Mouse (Mus musculus) urinary bladder, postnatal 14 days (tissue): ENCODE results near the gene Fut4.

Experiments
- DNase-seq: peaks from one replicate; pipeline ENCODE4 v3.0.0; 2021; ENCODE audit warnings: low spot score

Gene Fut4

DNA sequence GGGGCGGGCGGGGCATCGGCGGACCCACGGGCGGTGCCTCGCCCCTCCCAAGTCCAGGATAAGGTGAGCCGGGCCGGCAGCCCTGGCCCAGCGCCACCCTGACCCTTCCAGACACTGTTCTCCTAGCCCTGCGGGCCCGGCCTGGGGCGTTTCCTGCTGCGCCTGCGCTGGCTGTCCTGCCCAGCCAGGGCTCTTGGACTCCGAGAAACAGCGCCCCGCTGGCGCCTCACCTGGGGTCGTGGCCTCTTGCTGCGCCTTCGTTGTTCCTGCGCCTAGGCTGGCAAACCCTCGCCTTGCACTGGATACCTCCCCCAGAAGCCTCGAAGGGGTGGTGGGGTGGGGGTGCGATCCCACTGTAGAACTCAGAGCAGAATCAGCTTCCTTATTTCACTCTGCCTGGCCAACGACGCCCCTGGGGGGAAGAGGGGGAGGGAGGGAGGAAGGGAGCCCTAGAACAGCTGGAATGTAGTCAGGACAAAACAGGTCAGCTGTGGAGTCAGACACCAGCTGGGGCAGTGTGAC, at the start of gene Fut4:
Gene Fut4, minus strand, starts transcription at position 393 of the 522 bp plus-strand sequence.
- DNase-seq = peak; percentile 75

DNA sequence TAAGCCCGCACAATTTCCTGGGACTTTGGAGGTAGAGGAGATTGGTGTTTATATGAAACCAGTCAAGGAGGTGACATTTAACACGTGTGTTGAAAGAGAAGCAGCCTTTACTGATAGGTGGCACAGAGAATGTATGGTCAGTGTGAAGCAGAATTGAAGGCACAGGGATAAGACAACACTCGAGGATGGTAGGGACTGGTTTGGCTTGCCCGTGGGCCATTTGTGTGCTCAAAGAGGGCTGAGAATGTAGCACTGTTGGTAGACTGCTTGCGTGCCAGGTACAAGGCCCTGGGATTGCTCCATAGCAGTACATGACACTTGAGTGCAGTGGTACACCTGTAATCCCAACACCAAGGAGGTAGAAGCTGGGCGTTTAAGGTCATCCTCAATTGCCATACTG, 35.2 kb upstream of the Fut4 start:
- DNase-seq = no peak

DNA sequence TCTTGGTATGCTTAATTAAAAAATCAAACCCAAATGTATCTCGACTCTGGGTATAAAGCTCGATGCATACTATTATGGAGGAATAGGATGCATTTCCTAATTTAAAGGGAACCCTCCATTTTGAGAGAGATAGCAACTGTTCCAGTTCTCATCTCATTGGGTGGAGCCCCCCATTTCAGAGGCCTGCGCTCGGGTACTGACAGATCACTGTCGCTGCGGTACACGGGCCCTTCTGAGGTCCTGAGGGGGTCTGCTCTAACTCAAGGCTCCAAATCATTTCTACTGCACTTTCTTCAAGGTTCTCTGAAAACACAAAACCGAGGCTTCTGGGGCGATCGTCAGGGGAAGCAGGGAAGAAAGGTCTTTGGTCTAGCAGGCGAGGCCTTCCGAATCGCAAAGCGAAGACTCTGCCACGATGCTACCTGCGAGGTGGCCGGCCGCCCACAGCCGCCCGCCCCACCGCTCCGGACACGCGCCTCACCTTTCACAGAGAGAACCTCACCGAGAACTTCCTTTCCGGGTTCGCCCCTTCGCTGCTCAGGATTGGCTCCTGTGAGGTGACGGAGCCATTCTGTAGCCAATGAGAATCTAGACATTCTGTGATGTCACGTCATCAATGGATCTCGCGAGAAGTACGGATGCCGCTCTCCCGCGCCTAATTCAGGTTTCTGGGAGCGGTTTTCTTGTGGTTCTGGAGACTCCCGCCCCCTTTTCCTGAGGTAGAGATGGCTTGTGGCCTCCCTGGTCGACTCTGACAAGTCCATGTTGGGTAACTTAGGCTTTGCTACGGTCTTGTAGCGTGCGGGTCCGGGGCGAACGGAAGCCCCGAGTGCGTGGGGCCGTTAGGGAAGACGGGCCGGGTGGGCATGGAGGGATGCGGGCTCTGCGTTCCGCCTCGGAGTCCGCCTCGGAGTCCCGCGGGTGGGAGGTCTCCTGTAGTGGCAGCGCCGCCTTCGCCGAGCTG, 32.1 kb upstream of the Fut4 start, which contains the start of the genes Mre11a and Ankrd49:
Gene Mre11a, plus strand, starts transcription at position 616 of the 964 bp plus-strand sequence.
Gene Ankrd49, minus strand, starts transcription at position 818 of the 964 bp plus-strand sequence.
- peak; percentile 93 for DNase-seq

DNA sequence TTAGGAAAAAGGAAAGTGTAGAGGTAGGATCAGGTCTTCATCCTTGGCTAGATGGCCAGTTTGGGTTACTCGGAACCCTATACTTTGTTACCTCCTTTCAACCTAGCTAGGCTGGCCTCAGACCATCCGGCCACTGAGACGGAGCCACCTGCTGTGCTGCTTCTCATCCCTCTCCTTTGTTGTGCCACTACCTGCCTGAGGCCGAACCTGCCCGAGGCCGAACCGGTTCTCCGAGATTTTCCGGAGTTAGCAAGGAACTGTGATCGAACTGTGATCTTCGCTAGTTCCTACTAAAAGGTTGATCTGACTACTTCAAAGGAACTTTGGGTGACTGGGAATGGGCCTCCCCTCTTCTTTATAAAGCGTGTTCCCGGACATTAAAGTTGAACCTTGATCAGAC, 26.1 kb upstream of the Fut4 start:
- DNase-seq = peak; percentile 65

DNA sequence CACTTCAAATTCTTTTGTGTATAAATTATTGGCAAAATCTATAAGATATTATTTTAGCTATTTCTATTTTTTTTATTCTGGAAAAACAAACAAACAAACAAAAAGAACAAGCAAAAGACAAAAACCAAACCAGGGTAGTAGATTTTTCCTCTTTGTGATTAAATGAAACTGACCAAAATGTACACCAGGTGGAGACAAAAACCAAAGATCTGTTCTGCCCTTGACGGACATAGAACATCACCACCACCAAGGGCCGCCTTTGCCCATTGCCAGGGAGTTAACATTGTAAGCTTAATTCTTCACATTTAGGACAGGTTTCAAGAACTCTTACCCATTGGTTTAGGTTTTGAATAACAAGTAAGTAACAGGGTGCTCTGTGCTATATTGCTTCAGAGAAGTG, 21.6 kb upstream of the Fut4 start:
- no peak for DNase-seq

DNA sequence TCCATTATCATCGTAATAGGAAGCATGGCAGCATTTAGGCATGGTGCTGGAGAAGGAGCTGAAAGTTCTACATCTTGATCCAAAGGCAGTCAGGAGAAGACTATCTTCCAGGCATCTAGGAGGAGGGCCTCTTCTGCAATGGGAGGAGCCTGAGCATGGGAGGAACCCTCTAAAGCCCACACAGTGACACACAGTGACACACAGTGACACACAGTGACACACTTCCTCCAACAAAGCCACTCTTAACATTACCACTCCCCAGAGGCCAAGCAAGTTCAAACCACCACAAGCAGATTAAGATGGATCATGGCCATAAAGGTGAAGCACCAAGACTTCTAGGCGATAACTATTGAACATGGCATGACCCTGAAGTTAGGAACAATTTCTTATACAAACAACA, 19.9 kb upstream of the Fut4 start:
- no peak for DNase-seq

DNA sequence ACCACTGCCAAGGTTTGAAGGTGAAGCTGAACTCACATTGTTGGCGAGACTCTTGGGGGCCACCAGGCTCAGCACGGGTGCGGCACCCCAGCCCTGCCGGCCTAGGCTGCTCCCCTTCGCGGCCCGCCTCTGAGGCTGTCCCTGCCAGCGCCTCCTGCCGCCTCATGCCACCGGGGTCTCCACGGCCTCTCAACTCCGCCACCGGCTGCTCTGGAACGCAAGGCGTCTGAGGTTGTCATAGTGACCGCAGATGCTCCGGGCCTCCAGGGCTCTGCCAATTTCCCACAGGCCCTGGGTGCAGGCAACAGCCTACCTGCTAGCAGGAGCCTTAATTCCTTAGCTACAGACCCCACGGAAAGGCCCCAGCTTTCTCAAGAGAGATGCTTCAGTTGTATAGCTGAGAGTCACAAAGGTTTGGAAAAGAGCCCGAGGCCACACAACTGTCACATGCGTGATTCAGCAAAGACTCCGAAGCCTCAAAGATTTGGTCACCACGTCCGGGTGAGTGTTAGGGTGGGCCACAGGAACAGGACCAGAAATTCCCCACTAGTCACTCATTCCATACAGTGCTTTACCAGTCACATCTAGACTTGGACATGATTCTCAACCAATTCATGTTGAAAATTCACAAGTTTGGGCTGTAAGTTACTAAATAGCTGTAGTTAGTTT, 18.7 kb upstream of the Fut4 start, which contains the start of gene 1700012B09Rik:
Gene 1700012B09Rik, minus strand, starts transcription at position 228 of the 669 bp plus-strand sequence.
- no peak for DNase-seq

DNA sequence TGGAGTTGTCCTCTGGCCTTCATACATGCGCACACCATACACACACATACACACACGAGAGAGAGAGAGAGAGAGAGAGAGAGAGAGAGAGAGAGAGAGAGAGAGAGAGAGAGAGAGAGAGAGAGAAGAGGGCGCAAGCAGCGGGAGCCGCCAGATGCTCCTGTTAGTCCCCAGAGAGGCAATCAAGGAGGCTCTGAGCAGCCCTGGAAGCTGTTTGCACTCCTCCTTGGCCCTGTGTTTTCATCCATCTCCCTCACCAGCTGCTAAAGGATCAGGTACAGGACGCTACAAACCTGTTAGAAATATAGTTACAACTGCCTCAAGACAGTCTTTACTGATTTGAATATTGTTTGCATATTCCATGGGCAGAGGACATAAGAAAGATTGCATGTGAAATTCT, 17.6 kb upstream of the Fut4 start:
- DNase-seq = no peak

DNA sequence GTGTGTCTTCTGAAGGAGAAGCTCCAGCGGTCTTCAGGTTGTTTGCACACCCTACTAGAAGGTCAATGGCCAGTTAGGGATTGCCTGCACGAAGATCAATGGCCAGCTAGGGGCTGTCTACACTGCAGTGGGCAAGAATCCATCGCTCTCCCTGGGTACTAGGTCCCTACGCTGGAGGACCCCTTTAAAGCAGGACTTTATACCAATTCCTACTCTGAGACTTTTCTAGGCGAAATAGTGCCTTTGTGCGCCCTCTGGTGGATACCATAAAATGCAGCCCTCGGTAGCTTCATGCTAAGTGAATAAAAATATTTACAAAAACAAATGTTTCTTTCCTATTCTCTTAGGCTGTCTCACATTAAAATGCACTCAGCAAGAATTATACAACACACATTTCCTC, 12.6 kb upstream of the Fut4 start:
- DNase-seq = peak; percentile 51

DNA sequence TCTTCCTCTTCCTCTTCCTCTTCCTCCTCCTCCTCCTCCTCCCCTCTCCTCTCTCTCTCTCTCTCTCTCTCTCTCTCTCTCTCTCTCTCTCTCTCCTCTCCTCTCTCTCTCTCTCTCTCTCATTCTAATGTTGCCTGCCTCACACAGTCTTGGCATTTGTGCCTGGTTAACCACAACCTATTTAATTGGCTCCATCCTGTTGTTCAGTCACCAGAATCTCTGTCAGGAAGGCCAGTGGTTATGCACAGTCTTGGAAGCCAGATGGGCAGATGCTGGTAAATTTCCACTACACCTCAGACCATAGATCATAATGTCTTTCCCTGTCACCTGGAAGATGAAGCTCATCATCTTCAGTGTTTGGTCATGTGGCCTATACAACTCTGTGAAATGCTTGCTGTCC, 7.1 kb upstream of the Fut4 start:
- DNase-seq = no peak

DNA sequence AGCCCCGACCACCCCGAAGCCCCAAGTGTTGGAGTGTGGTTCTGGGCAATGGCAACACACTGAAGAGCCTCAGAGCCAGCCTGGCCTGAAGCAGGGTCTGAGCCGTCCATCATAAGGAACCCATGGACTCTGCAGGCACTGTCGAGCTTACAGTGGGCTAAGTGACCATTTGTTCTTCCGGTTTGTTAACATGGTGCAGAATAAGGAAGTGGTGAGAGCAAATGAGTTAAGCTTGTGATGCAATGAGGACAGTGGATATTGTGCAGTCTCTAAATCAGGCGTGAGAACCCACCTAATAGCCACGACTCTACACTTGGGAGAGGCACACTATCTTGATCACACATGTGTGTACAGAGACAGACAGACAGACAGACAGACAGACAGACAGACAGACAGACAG, 6.4 kb upstream of the Fut4 start:
- DNase-seq = no peak

DNA sequence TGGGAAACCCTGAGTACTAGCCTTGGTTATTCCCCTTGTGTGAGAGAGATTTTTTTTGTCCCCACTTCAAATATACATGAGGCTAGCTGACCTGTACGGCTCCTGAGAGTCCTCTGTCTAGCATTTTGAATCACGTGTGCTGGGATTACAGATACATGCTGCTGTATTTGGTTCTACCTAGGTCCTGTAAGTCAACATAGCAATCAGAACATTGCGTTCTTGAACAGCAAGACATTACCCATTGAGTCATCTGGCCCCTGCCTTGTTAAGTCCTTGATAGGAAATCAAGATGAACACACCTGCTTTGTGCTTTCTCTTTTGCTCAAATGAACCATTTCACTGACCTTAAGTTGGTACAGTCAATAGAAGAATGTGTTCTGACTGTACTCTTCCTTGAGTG, 2.3 kb upstream of the Fut4 start:
- DNase-seq = no peak

DNA sequence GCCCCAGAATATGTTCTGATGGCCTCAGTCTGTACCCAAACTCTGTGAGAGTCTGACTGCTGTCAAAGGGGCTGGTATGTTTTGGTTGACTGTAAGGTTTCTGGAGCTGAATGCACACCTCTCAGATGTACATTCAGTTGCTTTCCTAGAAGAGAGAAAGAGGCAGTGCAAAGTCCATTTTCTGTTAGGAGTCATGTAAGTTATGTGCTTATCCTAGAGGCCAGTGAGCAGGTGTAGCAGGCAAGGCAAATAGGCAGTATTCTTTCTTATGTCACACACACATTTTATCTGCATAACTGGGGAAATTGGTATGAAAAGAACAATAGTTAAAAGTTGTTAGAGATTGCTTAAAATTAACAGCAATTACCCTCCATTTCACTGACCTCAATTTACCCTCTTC, 1.8 kb upstream of the Fut4 start:
- no peak for DNase-seq

DNA sequence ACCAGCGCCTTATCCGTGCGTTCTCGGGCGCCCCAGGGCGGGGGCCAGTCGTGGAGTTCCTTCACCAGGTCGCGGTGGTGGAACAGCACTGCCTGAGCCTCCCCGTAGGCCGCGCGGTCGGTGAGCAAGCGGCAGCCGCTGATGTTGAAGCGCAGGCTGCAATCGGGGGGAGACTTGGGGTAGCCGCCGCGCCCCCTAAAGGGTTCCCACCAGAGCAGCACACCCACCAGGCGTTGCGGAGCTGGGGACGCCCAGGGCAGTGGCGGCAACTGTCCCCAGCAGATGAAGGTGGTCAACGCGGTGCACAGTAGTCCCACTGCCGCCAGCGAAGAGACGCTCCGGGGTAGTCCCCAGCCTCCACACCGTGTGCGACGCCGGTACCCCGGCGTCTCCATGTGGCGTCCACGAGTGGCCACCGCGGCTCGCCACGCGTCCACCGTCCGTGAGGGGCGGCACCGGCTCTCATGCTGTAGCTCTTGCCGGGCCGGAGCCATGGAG, 641 bp downstream of the Fut4 start:
- peak; percentile 24 for DNase-seq

DNA sequence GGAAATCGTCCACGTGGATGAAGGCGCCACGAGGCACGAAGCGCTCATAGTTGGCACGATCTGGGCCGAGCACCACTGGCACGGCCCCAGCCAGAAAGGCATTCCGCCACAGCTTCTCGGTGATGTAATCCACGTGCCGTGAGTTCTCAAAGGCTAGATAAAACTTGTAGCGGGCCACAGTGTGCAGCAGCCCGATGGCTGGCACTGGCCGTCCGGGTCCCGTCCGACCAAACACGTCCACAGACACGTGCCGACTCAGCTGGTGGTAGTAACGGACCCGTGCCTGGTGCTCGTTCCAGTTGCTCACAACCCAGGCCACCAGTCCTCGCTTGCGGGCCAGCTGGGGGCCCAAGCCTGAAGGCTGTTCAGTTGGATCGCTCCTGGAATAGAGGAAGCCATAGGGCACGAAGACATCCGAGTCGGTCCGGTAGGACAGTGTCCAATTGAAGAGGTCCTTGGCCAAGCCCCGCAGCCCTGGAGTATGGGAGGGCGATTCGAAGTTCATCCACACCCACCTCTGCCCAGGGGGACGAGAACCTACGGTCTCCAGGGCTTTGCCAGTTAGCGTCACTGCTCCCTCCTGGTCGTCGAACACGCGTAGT, 1.2 kb downstream of the Fut4 start:
- DNase-seq = peak; percentile 7

DNA sequence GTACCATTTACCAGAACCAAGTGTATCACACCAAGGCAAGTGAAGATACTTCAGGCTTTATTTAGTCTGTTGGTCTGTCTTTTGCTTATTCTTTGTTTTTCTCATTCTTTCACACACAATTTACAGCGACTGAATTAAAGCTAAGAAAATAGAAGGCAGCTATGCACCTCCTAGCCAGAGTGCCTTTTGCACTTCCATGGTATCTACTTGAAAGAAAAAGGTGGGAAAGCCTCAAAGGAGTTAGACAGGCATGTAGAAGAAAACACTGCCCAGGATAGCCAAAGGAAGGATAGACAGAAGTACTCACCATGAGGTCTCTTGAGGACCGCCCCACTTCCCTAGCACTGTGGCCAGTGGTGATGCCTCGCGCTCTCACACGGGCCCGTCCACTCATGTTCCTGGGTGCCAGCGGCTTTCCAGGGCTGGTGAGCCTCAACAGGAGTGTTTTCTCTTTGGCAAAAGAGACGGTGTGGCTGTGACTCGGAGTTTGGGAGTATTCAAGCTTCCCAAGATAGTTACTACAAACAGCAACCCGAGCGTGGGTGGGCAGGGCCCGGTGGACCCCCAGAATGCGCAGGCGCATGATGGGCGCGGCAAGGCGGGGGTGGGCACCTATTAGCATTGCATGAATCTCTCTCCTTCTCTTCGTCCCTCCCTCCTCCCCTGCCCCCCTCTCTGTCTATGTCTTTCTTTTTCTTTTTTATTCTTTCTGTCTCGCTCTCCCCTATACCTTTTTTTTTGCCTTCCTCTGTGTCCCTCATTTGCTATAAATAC, 11.9 kb downstream of the Fut4 start, which contains the start of gene Piwil4:
Gene Piwil4, minus strand, starts transcription at position 583 of the 774 bp plus-strand sequence.
- DNase-seq = no peak

DNA sequence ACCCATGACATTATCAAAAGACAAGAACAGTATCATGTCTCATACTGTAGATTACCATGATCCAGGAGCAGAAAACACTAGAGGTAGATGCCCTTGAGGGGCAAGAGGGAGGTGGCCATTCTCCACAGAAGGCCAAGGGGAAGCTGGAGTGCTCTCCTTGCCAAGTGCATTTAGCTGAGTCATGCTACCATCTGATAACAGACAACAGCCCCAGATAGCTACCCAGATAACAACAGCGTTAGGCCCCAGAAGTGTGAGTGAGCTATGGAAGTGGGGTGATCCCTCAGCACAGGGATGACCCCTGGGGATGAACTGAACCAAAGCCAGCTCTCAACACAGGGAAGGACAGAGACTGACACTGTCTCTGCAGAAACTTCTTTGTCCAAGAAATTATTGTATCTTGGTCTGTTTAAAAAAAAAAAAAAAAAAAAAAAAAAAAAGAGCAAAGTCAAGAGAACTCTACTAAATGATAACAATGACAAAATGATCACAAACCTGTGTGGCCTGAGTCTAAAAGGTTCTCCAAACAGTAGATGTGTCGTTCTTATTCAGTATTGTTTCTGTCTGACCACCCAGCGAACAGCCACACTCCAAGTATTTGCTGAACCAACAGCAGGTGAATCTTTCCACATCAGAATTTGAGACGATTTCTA, 12.6 kb downstream of the Fut4 start:
- no peak for DNase-seq

DNA sequence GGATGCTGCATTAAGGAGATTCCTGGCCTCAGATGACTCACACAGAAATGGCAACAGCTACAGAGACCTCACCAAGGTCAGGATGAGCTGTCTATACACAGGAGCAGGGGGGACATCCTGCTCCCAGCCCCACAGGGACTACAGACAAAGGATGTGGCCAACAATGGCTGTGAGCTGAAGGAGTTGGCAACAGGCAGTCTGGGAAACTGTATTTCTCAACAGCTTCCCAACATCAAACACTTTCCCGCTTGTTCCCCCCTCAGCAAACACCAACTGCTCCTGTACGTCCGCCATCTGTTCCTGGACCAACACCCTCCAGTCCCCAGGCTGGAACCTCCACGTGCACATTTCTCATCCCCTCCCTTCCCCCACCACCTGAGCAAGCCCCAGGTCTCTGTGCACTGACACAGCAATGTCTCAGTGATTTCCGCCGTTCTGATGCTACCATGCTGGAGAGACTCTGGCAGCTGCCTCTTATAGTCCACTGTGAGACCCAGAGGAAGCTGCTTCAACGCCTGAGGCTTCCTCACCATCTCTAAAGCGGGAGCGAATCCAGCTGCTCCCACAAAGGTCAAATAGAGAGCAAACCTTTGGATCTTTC, 21.2 kb downstream of the Fut4 start:
- no peak for DNase-seq

DNA sequence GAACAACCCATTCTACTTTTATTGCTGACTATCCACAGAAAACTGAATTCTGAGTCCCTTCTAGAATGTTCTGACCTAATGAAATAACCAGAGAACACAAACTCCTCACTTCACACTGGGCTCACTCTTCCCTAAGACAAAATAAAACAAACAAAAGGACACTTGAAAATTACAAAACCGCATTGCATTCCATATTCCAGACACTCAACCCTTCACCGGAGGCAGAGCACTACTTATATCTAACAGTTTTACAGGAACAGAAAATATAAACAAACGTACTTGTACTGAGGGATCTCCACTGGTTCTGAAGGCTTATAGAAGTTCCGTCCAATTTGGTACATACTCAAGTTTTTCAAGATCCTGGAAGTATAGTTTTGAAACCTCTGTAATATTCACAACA, 23.8 kb downstream of the Fut4 start:
- DNase-seq = no peak

DNA sequence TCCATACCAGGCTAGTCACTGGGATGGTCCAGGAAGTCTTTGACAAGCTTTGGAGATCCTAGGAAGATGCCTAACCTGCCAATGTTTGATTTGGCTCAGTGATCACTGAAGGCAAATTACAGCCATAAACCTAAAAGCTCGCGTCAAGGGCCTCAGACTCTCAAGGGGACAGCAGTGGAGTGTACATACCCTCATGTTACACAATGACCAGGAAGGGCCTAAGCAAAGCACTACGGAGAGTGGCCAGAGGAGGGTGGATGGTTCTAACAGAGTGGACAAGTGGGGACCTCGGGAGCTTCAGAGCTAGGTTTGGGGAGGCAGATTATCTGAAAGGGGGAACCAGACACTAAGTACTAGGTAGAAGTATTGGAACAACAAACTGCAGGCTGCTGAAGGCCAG, 25.6 kb downstream of the Fut4 start:
- DNase-seq = no peak
